Mouse (Mus musculus) layer of hippocampus, postnatal 10 days (tissue): ENCODE results near the gene Tcf12. TPM values are rescaled to one million over a fixed set of nuclear protein-coding genes. Genes with fewer than 3 reads are reported as not detected.
A peak's percentile ranks its signal among the peaks of the same experiment; 100 is the strongest.

Experiments used
- DNase-seq, 2 experiments: peaks; one replicate each; pipeline ENCODE4 v3.0.0; 2021; ENCODE audit warnings: low spot score in 2 of 2
- total RNA-seq, 2 experiments: library from RNA; stranded (reverse); gene quantifications; 2 replicates each; pipeline ENCODE4 v1.2.3; 2021

Gene Tcf12
- total RNA-seq, 2 experiments from 2014 or later: 57.4 to 64.2 TPM

GRCm38 (mm10) chr9:71841850-71842249 lies 269.8 kb downstream of the Tcf12 start:
- DNase-seq: no peak

DNA sequence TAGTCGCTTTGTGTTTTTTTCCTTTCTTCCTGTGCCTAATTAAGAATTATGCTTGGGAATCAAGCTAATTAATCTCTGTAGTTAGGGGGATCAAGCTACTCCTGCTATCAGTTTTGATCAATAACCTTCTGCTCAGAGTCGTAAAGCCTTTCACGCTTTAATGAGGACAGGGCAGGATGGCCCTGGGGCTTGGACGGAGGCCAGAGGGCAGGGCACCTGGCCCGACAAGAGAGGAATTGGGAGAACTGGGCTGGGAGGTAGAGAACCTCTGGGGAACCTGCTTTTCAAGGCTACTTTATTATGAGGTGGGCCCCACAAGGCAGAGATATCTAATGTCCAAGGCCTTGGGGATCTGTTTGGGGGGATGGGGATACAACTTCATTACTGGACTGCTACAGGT lies 274.3 kb downstream of the Tcf12 start:
- no peak for DNase-seq

GRCm38 (mm10) chr9:71836366-71836765 lies 275.3 kb downstream of the Tcf12 start:
- DNase-seq: no peak

- no peak for DNase-seq
These were observed 276.4 kb downstream of the Tcf12 start for GRCm38 (mm10) chr9:71835203-71835815.

- DNase-seq: no peak
These were observed 277.0 kb downstream of the Tcf12 start for GRCm38 (mm10) chr9:71834707-71835106.

GRCm38 (mm10) chr9:71831756-71832699 lies 279.6 kb downstream of the Tcf12 start:
- peak; percentile 61 to 72 for DNase-seq

DNA sequence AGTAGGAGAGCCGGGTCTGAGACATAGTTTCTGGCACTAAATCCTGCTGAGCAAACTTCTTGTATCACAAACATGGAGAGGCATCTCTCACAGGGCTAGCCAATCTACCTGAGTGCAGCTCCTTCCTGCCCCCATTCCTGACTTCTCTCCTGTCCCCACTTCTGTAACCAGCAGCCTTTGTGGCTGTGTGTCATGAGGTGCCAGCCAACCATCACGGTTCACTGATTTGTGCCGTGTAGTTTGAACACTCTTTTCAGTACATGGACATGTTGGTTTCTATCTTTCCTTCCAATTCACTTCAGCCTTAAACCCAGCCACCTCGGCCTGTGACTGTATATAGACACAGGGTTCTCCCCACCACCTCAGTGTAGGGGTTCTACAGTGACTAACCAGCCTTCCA lies 280.7 kb downstream of the Tcf12 start:
- DNase-seq: no peak

GRCm38 (mm10) chr9:71830365-71830764 lies 281.3 kb downstream of the Tcf12 start:
- DNase-seq: no peak

GRCm38 (mm10) chr9:71829753-71830152 lies 281.9 kb downstream of the Tcf12 start:
- no peak for DNase-seq

GRCm38 (mm10) chr9:71829137-71829536 lies 282.5 kb downstream of the Tcf12 start:
- no peak for DNase-seq

GRCm38 (mm10) chr9:71827371-71827770 lies 284.3 kb downstream of the Tcf12 start:
- no peak for DNase-seq

GRCm38 (mm10) chr9:71826040-71826525 lies 285.6 kb downstream of the Tcf12 start:
- DNase-seq: peak; percentile 44 to 62

- DNase-seq: no peak
These were observed 289.7 kb downstream of the Tcf12 start for GRCm38 (mm10) chr9:71822003-71822402.

DNA sequence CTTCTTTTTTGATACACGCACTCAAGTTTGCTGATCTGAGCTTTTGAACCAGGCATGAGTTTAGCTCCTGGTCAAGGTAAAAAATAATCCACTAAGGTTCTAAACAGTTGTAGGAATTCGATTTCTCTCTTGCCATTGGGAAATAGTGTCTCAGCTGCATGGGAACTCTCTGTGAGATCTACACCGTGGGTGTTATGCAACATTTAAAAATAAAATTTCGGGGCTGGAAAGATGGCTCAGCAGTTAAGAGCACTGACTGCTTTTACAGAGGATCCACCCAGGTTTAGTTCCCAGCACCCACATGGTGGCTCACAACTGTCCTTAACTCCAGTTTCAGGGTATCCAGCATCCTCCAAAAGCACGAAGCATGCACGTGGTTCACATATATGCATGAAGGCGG lies 293.2 kb downstream of the Tcf12 start:
- no peak for DNase-seq

- no peak for DNase-seq
These were observed 295.6 kb downstream of the Tcf12 start for GRCm38 (mm10) chr9:71816121-71816520.

GRCm38 (mm10) chr9:71813565-71813964 lies 298.1 kb downstream of the Tcf12 start:
- no peak for DNase-seq

- no peak for DNase-seq
These were observed 298.8 kb downstream of the Tcf12 start for GRCm38 (mm10) chr9:71812914-71813313.

- DNase-seq: no peak
These were observed 299.3 kb downstream of the Tcf12 start for GRCm38 (mm10) chr9:71812402-71812801.

DNA sequence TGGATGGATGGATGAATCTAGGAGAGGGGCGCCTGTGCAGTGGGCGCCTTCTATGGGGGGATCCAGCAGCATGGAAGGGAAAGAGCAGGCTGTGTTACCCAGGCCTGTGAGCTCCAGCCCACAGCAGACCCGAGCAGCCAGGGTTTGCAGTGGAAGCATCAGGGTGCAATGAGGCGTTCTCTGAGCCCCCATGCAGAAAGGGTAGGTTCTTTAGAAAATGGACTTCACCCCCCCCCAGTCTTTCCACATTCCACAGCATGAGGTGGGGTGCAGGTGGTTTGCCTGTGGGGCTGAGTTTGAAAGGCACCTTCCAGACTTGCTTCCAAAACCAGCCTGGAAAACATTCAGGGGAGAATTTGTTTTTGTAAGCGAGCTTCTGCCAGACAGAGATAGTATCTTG lies 300.3 kb downstream of the Tcf12 start:
- no peak for DNase-seq

DNA sequence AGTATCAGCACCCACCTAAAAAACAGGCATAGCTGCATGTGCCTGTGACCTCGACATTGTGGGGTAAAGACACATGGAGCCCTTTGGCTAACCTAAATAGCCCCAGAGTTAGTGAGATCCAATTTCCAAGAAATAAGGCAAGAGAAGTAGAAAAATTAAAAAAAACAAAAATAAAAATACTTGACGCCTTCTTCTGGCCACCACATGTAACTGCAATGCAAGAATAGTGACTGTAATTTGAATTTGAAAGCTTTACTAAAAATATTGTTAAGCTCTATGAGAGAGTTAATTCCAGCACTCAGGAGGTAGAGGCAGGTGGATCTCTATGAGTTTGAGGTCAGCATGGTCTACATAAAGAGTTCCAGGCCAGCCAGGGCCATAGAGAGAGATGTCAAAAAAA lies 300.9 kb downstream of the Tcf12 start:
- no peak for DNase-seq

DNA sequence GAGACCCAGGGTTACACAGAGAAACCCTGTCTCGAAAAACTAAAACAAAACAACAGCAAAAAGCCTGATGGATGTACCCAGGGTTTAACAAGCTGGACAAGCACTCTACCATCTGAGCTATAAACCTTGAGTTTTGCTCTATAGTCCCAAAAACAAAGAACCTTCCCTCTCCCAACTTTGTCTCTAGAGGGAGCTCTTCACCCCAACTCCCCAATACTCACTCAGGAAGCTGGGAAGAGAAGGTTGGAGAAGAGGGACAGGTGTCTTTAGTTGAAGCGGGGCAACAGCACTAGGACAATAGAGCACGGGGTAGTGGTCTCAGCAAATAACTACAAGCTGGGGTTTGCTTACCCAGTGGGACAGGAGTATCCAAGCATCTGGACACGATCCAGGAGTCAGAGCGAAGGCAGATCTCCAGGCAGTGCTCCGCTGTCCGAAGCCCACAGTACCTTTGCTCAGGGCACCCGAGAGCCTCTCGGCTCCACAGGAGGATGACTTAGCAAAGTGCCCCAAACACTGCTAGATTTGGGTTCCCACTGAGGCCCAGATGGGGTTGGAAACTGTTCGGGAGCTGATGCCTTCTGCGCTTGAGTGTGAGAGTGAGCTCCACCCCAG lies 302.9 kb downstream of the Tcf12 start:
- DNase-seq: no peak

DNA sequence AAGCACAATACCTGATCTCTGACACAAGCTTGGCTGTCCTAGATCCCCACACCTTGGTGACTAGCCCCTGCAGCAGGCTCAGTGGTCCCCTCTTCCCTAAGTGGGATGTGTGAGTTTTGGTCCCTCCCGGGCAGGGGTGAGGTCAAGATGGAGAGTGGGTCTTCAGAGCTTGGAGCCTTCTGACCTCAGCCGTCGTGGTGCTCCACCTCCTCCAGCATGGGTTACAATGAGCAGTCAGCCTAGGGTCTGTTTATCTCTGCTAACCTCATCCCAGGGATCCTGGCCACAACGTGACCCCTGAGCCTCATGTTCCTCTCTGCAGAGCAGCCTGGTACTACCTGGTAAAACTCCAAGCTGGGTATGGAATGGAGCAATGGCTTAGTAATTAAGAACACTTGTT lies 303.9 kb downstream of the Tcf12 start:
- DNase-seq: no peak
